Mouse (Mus musculus): ENCODE measurements around the gene Gm16181. TPM values are rescaled to one million over a fixed set of nuclear protein-coding genes. Genes with fewer than 3 reads are reported as not detected.

Gene Gm16181
- polyA plus RNA-seq, 1 experiment = 1.2 TPM

- no peak for DNase-seq
- peaks cover 6% of the 10 kb centered on the region for H3K4me1 ChIP-seq (ENCODE audit: control insufficient read depth, insufficient read depth, low read length)
- H3K4me3 ChIP-seq (replicated peaks; ENCODE audit: extremely low read depth, low read depth, low read length) = peak within 1 kb of the TSS; percentile 45
- TF ChIP-seq CTCF (IDR thresholded peaks at IDR 0.05; ENCODE audit: insufficient read depth, low read length) = no peak
- TF ChIP-seq POLR2A (IDR thresholded peaks at IDR 0.05; ENCODE audit: borderline replicate concordance, extremely low read depth, low read depth, low read length) = no peak
- 45% methylated on average over 28 of the region's 28 CpGs for WGBS
Observed at GRCm38 (mm10) chr17:35193881-35194843, 26.5 kb upstream of the Gm16181 start, which contains the start of gene Ltb. TSS of gene Ltb (plus strand) at chr17:35194439.

GRCm38 (mm10) chr17:35194844-35195630, 25.6 kb upstream of the Gm16181 start:
- no peak for DNase-seq
- TF ChIP-seq POLR2A (IDR thresholded peaks at IDR 0.05; ENCODE audit: borderline replicate concordance, extremely low read depth, low read depth, low read length) (no peak), CTCF (IDR thresholded peaks at IDR 0.05; ENCODE audit: insufficient read depth, low read length) (0 out of 2 replicates have a peak, but pooled peaks have one; percentile 6)
- H3K4me1 ChIP-seq (ENCODE audit: control insufficient read depth, insufficient read depth, low read length) = peaks cover 6% of the 10 kb centered on the region
- peak overlapping the region; percentile 45 for H3K4me3 ChIP-seq (replicated peaks; ENCODE audit: extremely low read depth, low read depth, low read length)
- 43% methylated on average over 19 of the region's 19 CpGs for WGBS

GRCm38 (mm10) chr17:35195631-35196320, 24.9 kb upstream of the Gm16181 start:
- H3K4me1 ChIP-seq (ENCODE audit: control insufficient read depth, insufficient read depth, low read length) = peaks cover 6% of the 10 kb centered on the region
- WGBS = 1% methylated on average over 66 of the region's 66 CpGs
- DNase-seq = peak; percentile 83
- peak overlapping the region; percentile 45 for H3K4me3 ChIP-seq (replicated peaks; ENCODE audit: extremely low read depth, low read depth, low read length)
- no peak for TF ChIP-seq POLR2A (IDR thresholded peaks at IDR 0.05; ENCODE audit: borderline replicate concordance, extremely low read depth, low read depth, low read length)
- peak; percentile 75 for TF ChIP-seq CTCF (IDR thresholded peaks at IDR 0.05; ENCODE audit: insufficient read depth, low read length)

DNA sequence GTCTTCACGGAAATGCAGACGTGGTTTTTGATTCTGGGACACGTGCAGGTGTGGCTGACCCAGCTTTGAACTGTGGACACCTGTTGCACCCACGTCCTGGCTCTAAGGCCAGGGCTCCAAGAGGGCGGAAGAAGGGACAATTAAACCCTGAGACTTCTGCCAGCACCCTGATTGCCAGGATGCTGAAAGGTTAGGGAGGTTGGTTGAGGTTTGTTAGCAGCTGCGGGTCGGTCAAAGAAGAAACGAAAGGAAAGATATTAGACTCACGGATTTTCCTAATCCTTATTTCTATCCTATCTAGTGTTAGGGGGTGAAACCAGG, 24.4 kb upstream of the Gm16181 start:
- Histone ChIP-seq H3K4me1 (ENCODE audit: control insufficient read depth, insufficient read depth, low read length) (peaks cover 6% of the 10 kb centered on the region), H3K4me3 (replicated peaks; ENCODE audit: extremely low read depth, low read depth, low read length) (no peak overlapping the region)
- DNase-seq = no peak
- TF ChIP-seq CTCF (IDR thresholded peaks at IDR 0.05; ENCODE audit: insufficient read depth, low read length) (no peak), POLR2A (IDR thresholded peaks at IDR 0.05; ENCODE audit: borderline replicate concordance, extremely low read depth, low read depth, low read length) (no peak)
- WGBS = 27% methylated on average over 9 of the region's 9 CpGs

DNA sequence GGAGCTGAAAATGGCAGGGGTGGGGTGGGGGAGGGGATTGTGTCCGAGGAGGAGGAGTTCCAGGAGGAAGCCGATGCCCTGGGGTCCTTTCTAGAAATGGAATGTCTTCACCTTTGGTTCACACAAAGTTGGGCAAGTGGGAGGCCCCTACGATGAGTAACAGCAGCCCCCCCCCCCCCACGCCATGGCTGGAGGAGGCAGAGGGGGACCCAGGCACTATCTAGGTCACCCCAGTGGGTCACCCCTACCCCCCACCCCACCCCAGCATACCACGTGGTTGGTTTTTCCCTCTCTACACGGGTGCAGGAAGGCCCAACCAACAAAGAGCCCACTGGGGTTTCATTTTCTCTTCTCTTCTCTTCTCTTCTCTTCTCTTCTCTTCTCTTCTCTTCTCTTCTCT, 23.5 kb upstream of the Gm16181 start:
- Histone ChIP-seq H3K4me1 (ENCODE audit: control insufficient read depth, insufficient read depth, low read length) (peaks cover 6% of the 10 kb centered on the region), H3K4me3 (replicated peaks; ENCODE audit: extremely low read depth, low read depth, low read length) (no peak overlapping the region)
- DNase-seq = no peak
- no peak for TF ChIP-seq CTCF (IDR thresholded peaks at IDR 0.05; ENCODE audit: insufficient read depth, low read length)
- TF ChIP-seq POLR2A (IDR thresholded peaks at IDR 0.05; ENCODE audit: borderline replicate concordance, extremely low read depth, low read depth, low read length) = no peak
- 40% methylated on average over 6 of the region's 6 CpGs for WGBS

DNA sequence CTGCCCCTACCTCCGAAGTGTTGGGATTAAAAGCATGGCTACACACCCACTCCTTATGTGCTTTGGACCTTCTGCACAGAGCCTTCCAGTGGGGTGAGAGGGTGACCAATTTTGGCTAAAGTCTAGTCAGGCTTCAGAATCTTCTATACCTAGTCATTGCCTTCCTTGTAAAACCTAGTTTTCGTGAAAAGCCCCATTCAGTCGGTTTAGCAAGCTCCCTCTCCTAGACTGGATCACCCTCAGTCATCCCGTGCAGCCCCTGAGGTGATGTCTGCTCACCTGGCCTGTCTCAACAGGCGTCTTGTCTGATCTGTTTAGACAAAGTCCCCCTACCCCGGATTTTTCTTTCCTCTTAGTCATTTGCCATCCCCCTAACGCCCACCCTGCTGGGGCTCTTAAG, 22.6 kb upstream of the Gm16181 start:
- TF ChIP-seq POLR2A (IDR thresholded peaks at IDR 0.05; ENCODE audit: borderline replicate concordance, extremely low read depth, low read depth, low read length) (no peak), CTCF (IDR thresholded peaks at IDR 0.05; ENCODE audit: insufficient read depth, low read length) (no peak)
- H3K4me3 ChIP-seq (replicated peaks; ENCODE audit: extremely low read depth, low read depth, low read length) = no peak overlapping the region
- DNase-seq = no peak
- WGBS = 65% methylated on average over 7 of the region's 7 CpGs
- H3K4me1 ChIP-seq (ENCODE audit: control insufficient read depth, insufficient read depth, low read length) = peaks cover 6% of the 10 kb centered on the region

GRCm38 (mm10) chr17:35198946-35199345, 21.7 kb upstream of the Gm16181 start:
- Histone ChIP-seq H3K4me1 (ENCODE audit: control insufficient read depth, insufficient read depth, low read length) (peaks cover 6% of the 10 kb centered on the region), H3K4me3 (replicated peaks; ENCODE audit: extremely low read depth, low read depth, low read length) (no peak overlapping the region)
- 53% methylated on average over 8 of the region's 8 CpGs for WGBS
- TF ChIP-seq CTCF (IDR thresholded peaks at IDR 0.05; ENCODE audit: insufficient read depth, low read length) (no peak), POLR2A (IDR thresholded peaks at IDR 0.05; ENCODE audit: borderline replicate concordance, extremely low read depth, low read depth, low read length) (no peak)
- no peak for DNase-seq

DNA sequence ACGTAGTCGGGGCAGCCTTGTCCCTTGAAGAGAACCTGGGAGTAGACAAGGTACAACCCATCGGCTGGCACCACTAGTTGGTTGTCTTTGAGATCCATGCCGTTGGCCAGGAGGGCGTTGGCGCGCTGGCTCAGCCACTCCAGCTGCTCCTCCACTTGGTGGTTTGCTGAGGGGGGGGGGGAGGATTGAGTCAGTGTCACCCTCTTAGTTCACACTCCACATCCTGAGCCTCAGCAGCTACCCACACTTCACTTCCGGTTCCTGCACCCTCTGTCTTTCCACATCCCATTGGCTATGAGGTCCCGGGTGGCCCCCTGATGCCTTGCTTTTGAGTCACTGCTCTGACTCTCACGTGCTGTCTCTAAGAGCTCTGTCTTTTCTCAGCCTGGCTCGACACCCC, 20.2 kb upstream of the Gm16181 start:
- DNase-seq = no peak
- TF ChIP-seq CTCF (IDR thresholded peaks at IDR 0.05; ENCODE audit: insufficient read depth, low read length) (no peak), POLR2A (IDR thresholded peaks at IDR 0.05; ENCODE audit: borderline replicate concordance, extremely low read depth, low read depth, low read length) (no peak)
- 60% methylated on average over 11 of the region's 11 CpGs for WGBS
- Histone ChIP-seq H3K4me3 (replicated peaks; ENCODE audit: extremely low read depth, low read depth, low read length) (no peak overlapping the region), H3K4me1 (ENCODE audit: control insufficient read depth, insufficient read depth, low read length) (peaks cover 5% of the 10 kb centered on the region; the same call in 1 of the 2 replicates)

GRCm38 (mm10) chr17:35201128-35201527, 19.5 kb upstream of the Gm16181 start:
- 49% methylated on average over 11 of the region's 11 CpGs for WGBS
- no peak for DNase-seq
- Histone ChIP-seq H3K4me1 (ENCODE audit: control insufficient read depth, insufficient read depth, low read length) (no peaks in the 10 kb centered on the region), H3K4me3 (replicated peaks; ENCODE audit: extremely low read depth, low read depth, low read length) (peak overlapping the region; percentile 6)
- no peak for TF ChIP-seq CTCF (IDR thresholded peaks at IDR 0.05; ENCODE audit: insufficient read depth, low read length)
- no peak for TF ChIP-seq POLR2A (IDR thresholded peaks at IDR 0.05; ENCODE audit: borderline replicate concordance, extremely low read depth, low read depth, low read length)

Measured in lung, adult 2 months (tissue).